ENCODE assay signal across 15 mouse cellular contexts in the genomic region with DNA sequence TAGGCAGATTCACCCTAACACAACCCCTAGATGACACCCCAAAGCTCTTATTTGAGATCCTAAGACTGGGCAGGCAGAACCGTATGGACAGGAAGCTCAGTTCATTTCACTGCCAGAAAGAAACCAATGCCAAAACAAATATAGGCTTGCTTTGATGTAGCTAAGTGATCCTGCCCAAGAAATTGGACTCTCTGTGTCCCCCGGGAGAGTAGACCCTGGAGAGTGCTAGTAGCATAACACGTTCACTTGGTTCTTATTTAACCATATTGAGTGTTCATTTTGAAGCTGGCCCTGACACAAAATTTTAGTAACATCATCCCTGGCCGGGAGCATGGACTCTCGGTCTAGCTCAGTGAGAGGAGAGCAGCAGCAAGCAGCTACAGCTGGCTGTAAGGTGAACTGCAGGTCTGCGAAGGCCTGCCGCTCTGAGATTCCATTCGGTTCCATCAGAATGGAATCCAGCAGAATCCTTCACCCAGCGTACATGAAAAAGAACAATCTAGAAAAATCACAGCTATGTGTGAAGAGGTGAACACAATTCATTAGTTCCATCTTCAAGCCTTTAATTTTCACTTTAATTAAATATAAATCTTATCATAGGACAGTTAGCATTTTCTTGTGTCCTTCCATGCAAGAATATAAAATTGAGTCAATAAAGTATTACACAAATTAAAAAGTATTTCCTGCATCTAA.
DNase-seq lines count a peak whose midpoint lies in the region; ATAC-seq lines count a peak whose summit lies in the region.
"Had no signal": no experiment of that assay in that cellular context is flagged by ENCODE, and none has a peak within 500 bp of the region (broad histone marks: within the 10 kb centered on the region; RNA-seq: fewer than 3 reads in every experiment).

No protein-coding gene starts in this region.

- no peaks in the 10 kb centered on the region for H3K9me3 ChIP-seq in kidney, embryonic 14.5 days (ENCODE audit: control insufficient read depth, low read length)
- H3K9me3 ChIP-seq in kidney, embryonic 16.5 days (ENCODE audit: low read length) = no peaks in the 10 kb centered on the region
- H3K9me3 ChIP-seq: embryonic facial prominence, embryonic 12.5 days; forebrain, embryonic 10.5 days; heart, embryonic 15.5 days; midbrain, embryonic 12.5 days had no signal

- peak; percentile 8 for DNase-seq in embryo, embryonic 10.5 days (ENCODE audit: low spot score)
- no peak for DNase-seq in embryo, embryonic 9.5 days (ENCODE audit: extremely low spot score)
- DNase-seq in lung, postnatal 10 days = peak; percentile 21
- no peak for DNase-seq in lung, postnatal 36 days
- DNase-seq in gastrocnemius, postnatal 25 days = peak; percentile 10
- no peak for DNase-seq in urinary bladder, adult 18-20 months (ENCODE audit: low spot score in 2 of 2)
- DNase-seq: cerebellum, adult 8-10 months; kidney, adult 9 months; lung, postnatal 14 days had no signal

- peak; percentile 57; the same call in 1 of the 2 replicates for ATAC-seq in kidney, embryonic 14.5 days (ENCODE audit: low FRiP score, low TSS enrichment)
- no peak for ATAC-seq in kidney, embryonic 16.5 days (ENCODE audit: low FRiP score, low TSS enrichment)

- H3K27ac ChIP-seq in kidney, embryonic 14.5 days (ENCODE audit: low read depth, low read length) = no peak overlapping the region
- H3K27ac ChIP-seq in kidney, embryonic 16.5 days (ENCODE audit: low read length) = no peak overlapping the region
- H3K27ac ChIP-seq: embryonic facial prominence, embryonic 12.5 days; forebrain, embryonic 10.5 days; heart, embryonic 15.5 days; midbrain, embryonic 12.5 days had no signal

- no peaks in the 10 kb centered on the region for H3K4me1 ChIP-seq in kidney, embryonic 14.5 days (ENCODE audit: control insufficient read depth, insufficient read depth, low read length)
- H3K4me1 ChIP-seq in kidney, embryonic 16.5 days (ENCODE audit: insufficient read depth, low read length) = no peaks in the 10 kb centered on the region; the same call in 1 of the 2 replicates
- H3K4me1 ChIP-seq: heart, embryonic 15.5 days had no signal

- no peak overlapping the region for H3K4me3 ChIP-seq in kidney, embryonic 14.5 days (ENCODE audit: low read length)
- no peak overlapping the region for H3K4me3 ChIP-seq in kidney, embryonic 16.5 days (ENCODE audit: low read length)
- H3K4me3 ChIP-seq: embryonic facial prominence, embryonic 12.5 days; forebrain, embryonic 10.5 days; heart, embryonic 15.5 days; midbrain, embryonic 12.5 days had no signal

- H3K4me2 ChIP-seq in kidney, embryonic 14.5 days (replicated peaks; ENCODE audit: low read depth, low read length) = no peak overlapping the region
- no peak overlapping the region for H3K4me2 ChIP-seq in kidney, embryonic 16.5 days (replicated peaks; ENCODE audit: low read depth, low read length)
- H3K4me2 ChIP-seq: embryonic facial prominence, embryonic 12.5 days; heart, embryonic 15.5 days; midbrain, embryonic 12.5 days had no signal

- no peak overlapping the region for H3K9ac ChIP-seq in kidney, embryonic 14.5 days (ENCODE audit: low read depth, low read length)
- H3K9ac ChIP-seq in kidney, embryonic 16.5 days (replicated peaks; ENCODE audit: low read length) = no peak overlapping the region
- H3K9ac ChIP-seq: embryonic facial prominence, embryonic 12.5 days; heart, embryonic 15.5 days; midbrain, embryonic 12.5 days had no signal

- no peaks in the 10 kb centered on the region for H3K36me3 ChIP-seq in kidney, embryonic 14.5 days (ENCODE audit: control insufficient read depth, insufficient read depth, low read length)
- no peaks in the 10 kb centered on the region for H3K36me3 ChIP-seq in kidney, embryonic 16.5 days (ENCODE audit: insufficient read depth, low read length)
- H3K36me3 ChIP-seq: embryonic facial prominence, embryonic 12.5 days; forebrain, embryonic 10.5 days; heart, embryonic 15.5 days; midbrain, embryonic 12.5 days had no signal

- 46% methylated on average over 9 of the region's 9 CpGs for WGBS in kidney, embryonic 14.5 days
- WGBS in kidney, embryonic 16.5 days = 37% methylated on average over 9 of the region's 9 CpGs

- no peaks in the 10 kb centered on the region for H3K27me3 ChIP-seq in kidney, embryonic 14.5 days (ENCODE audit: control insufficient read depth, insufficient read depth, low read length)
- H3K27me3 ChIP-seq in kidney, embryonic 16.5 days (ENCODE audit: insufficient read depth, low read length) = no peaks in the 10 kb centered on the region
- H3K27me3 ChIP-seq: embryonic facial prominence, embryonic 12.5 days; heart, embryonic 15.5 days; midbrain, embryonic 12.5 days had no signal

Comparison
In these comparisons a context has a peak if more than half of its experiments do, and no peak if none do; other contexts are left out.
1. DNase-seq: peak in embryo, embryonic 10.5 days (single experiment), lung, postnatal 10 days (single experiment) and gastrocnemius, postnatal 25 days (single experiment); none in embryo, embryonic 9.5 days (single experiment), lung, postnatal 36 days (single experiment) and urinary bladder, adult 18-20 months (0 of 2).